Mouse (Mus musculus) MEL (cell line): ENCODE data around the gene Tbl2.

Experiments used
- CTCF ChIP-seq, 3 experiments: IDR thresholded peaks in 2 of 3; conservative IDR thresholded peaks in 1 of 3; 2 replicates each; pipeline ENCODE4 v1.5.1; 2011 to 2012; ENCODE audit warnings: low read length in 3 of 3, low read depth in 2 of 3, mild to moderate bottlenecking in 2 of 3, improper control_type of control experiment in 1 of 3, inconsistent platforms in 1 of 3, mixed read lengths in 1 of 3, moderate library complexity in 1 of 3; ENCODE audit not compliant: control insufficient read depth in 1 of 3, insufficient read depth in 1 of 3, poor library complexity in 1 of 3, severe bottlenecking in 1 of 3
- ETS1 ChIP-seq: IDR thresholded peaks from 2 replicates; pipeline ENCODE4 v1.6.1; 2012; ENCODE audit warnings: low read depth, mild to moderate bottlenecking, inconsistent platforms, low read length, improper control_type of control experiment, moderate library complexity
- GATA1 ChIP-seq: IDR thresholded peaks from 2 replicates; pipeline ENCODE4 v1.6.1; 2011; ENCODE audit warnings: low read depth, low read length, improper control_type of control experiment
- MAFK ChIP-seq: IDR thresholded peaks from 2 replicates; pipeline ENCODE4 v1.6.1; 2011; ENCODE audit warnings: low read depth, mild to moderate bottlenecking, low read length, improper control_type of control experiment, borderline replicate concordance
- POLR2A ChIP-seq, 2 experiments: IDR thresholded peaks; 2 replicates each; pipeline ENCODE4 v1.6.1; 2011 to 2012; ENCODE audit warnings: low read length in 2 of 2, mild to moderate bottlenecking in 2 of 2, control low read depth in 1 of 2, improper control_type of control experiment in 1 of 2, low read depth in 1 of 2, moderate library complexity in 1 of 2; ENCODE audit not compliant: control insufficient read depth in 1 of 2, insufficient read depth in 1 of 2, poor library complexity in 1 of 2
- POLR2AphosphoS5 ChIP-seq: IDR thresholded peaks from 2 replicates; pipeline ENCODE4 v1.6.1; 2012; ENCODE audit warnings: low read depth, borderline replicate concordance, mild to moderate bottlenecking, inconsistent platforms, low read length, moderate library complexity, mixed read lengths
- RAD21 ChIP-seq: IDR thresholded peaks from 2 replicates; pipeline ENCODE4 v1.6.1; 2011; ENCODE audit warnings: mild to moderate bottlenecking, low read depth, low read length, improper control_type of control experiment
- TAL1 ChIP-seq: IDR thresholded peaks from 2 replicates; pipeline ENCODE4 v1.6.1; 2012; ENCODE audit warnings: mild to moderate bottlenecking, inconsistent platforms, low read length, moderate library complexity, mixed read lengths
- USF1 ChIP-seq: IDR thresholded peaks from 2 replicates; pipeline ENCODE4 v1.6.1; 2014; ENCODE audit warnings: low read depth, mild to moderate bottlenecking, inconsistent platforms, low read length, improper control_type of control experiment, moderate library complexity
- ZMIZ1 ChIP-seq: IDR thresholded peaks from 2 replicates; pipeline ENCODE4 v1.6.1; 2012; ENCODE audit warnings: low read depth, mild to moderate bottlenecking, inconsistent platforms, low read length, improper control_type of control experiment, moderate library complexity

DNA sequence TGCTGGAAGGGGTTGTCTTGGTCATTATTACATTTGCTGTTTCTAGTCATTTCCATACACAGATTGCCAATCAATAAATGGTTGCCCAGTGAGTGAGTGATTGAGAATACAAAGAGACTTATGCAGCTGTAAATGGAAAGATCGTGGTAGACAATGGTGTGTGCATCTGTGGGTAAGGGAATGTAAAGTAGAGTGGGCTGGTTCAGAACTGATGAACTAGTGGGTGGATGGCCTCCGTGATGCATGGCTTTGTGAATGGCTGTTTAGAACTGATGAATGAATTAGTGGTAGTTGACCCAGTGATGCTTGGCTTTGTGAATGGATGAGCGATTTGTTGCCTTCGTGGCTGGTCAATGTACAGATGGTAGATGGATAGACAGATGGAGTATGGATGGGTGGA lies 19.7 kb upstream of the Tbl2 start:
- TF ChIP-seq CTCF (IDR thresholded peaks at IDR 0.05 in 2 of 3, conservative IDR thresholded peaks at IDR 0.05 in 1 of 3; ENCODE audit: control insufficient read depth in 1 of 3, insufficient read depth in 1 of 3, low read depth in 2 of 3, low read length in 3 of 3, poor library complexity in 1 of 3, severe bottlenecking in 1 of 3) (no peak), ZMIZ1 (no peak), USF1 (no peak), ETS1 (no peak), POLR2A (IDR thresholded peaks at IDR 0.05; ENCODE audit: control insufficient read depth in 1 of 2, insufficient read depth in 1 of 2, low read depth in 1 of 2, low read length in 2 of 2, poor library complexity in 1 of 2) (no peak), POLR2AphosphoS5 (no peak), TAL1 (no peak), MAFK (no peak), GATA1 (no peak), RAD21 (no peak)
